Mouse (Mus musculus): ENCODE results near the gene Pitpnm3. TPM values are rescaled to one million over a fixed set of nuclear protein-coding genes. Genes with fewer than 3 reads are reported as not detected.

The Pitpnm3 gene
- polyA plus RNA-seq, 1 experiment from 2014 or later: 5.3 TPM

GRCm38 (mm10) chr11:72010940-72011722, 124.4 kb downstream of the Pitpnm3 start:
- Histone ChIP-seq H3K4me3 (replicated peaks) (no peak overlapping the region), H3K27ac (replicated peaks) (peak overlapping the region; percentile 52), H3K4me1 (peaks cover 39% of the 10 kb centered on the region), H3K36me3 (no peaks in the 10 kb centered on the region), H3K9me3 (replicated peaks) (no peaks in the 10 kb centered on the region), H3K9ac (replicated peaks) (no peak overlapping the region), H3K4me2 (peak overlapping the region; percentile 2; the same call in 1 of the 2 replicates), H3K27me3 (replicated peaks) (0 out of 2 replicates have a peak, but pooled peaks cover 4% of the 10 kb centered on the region)
- 47% methylated on average over 9 of the region's 9 CpGs for WGBS
- ATAC-seq (ENCODE audit: low FRiP score): peak; percentile 53; the same call in 1 of the 2 replicates

GRCm38 (mm10) chr11:72010367-72010766, 125.2 kb downstream of the Pitpnm3 start:
- ATAC-seq (ENCODE audit: low FRiP score): no peak
- H3K4me1 ChIP-seq: peaks cover 39% of the 10 kb centered on the region
- H3K27ac ChIP-seq (replicated peaks): peak overlapping the region; percentile 52; the same call in 1 of the 2 replicates
- H3K27me3 ChIP-seq (replicated peaks): 0 out of 2 replicates have a peak, but pooled peaks cover 4% of the 10 kb centered on the region
- H3K9ac ChIP-seq (replicated peaks): no peak overlapping the region
- H3K36me3 ChIP-seq: no peaks in the 10 kb centered on the region
- no peak overlapping the region for H3K4me2 ChIP-seq
- WGBS: 29% methylated on average over 5 of the region's 5 CpGs
- H3K4me3 ChIP-seq (replicated peaks): no peak overlapping the region
- no peaks in the 10 kb centered on the region for H3K9me3 ChIP-seq (replicated peaks)

- Histone ChIP-seq H3K9me3 (replicated peaks) (no peaks in the 10 kb centered on the region), H3K4me1 (peaks cover 25% of the 10 kb centered on the region), H3K4me3 (replicated peaks) (no peak overlapping the region), H3K36me3 (no peaks in the 10 kb centered on the region), H3K27ac (replicated peaks) (no peak overlapping the region), H3K4me2 (no peak overlapping the region), H3K27me3 (replicated peaks) (no peaks in the 10 kb centered on the region), H3K9ac (replicated peaks) (no peak overlapping the region)
- no peak for ATAC-seq (ENCODE audit: low FRiP score)
- 91% methylated on average over 6 of the region's 6 CpGs for WGBS
Observed at GRCm38 (mm10) chr11:72005547-72005946, 130.0 kb downstream of the Pitpnm3 start.

- Histone ChIP-seq H3K4me1 (peaks cover 13% of the 10 kb centered on the region; the same call in 1 of the 2 replicates), H3K27me3 (replicated peaks) (no peaks in the 10 kb centered on the region), H3K36me3 (no peaks in the 10 kb centered on the region), H3K27ac (replicated peaks) (no peak overlapping the region), H3K4me2 (no peak overlapping the region), H3K4me3 (replicated peaks) (no peak overlapping the region), H3K9ac (replicated peaks) (no peak overlapping the region), H3K9me3 (replicated peaks) (no peaks in the 10 kb centered on the region)
- no peak for ATAC-seq (ENCODE audit: low FRiP score)
- WGBS: 39% methylated on average over 9 of the region's 9 CpGs
Observed at GRCm38 (mm10) chr11:72003171-72003570, 132.4 kb downstream of the Pitpnm3 start.

GRCm38 (mm10) chr11:72002138-72002853, 133.3 kb downstream of the Pitpnm3 start:
- WGBS: 48% methylated on average over 13 of the region's 13 CpGs
- H3K4me2 ChIP-seq: no peak overlapping the region
- no peak overlapping the region for H3K9ac ChIP-seq (replicated peaks)
- peaks cover 10% of the 10 kb centered on the region; the same call in 1 of the 2 replicates for H3K4me1 ChIP-seq
- no peaks in the 10 kb centered on the region for H3K27me3 ChIP-seq (replicated peaks)
- H3K36me3 ChIP-seq: no peaks in the 10 kb centered on the region
- H3K4me3 ChIP-seq (replicated peaks): no peak overlapping the region
- ATAC-seq (ENCODE audit: low FRiP score): no peak
- H3K9me3 ChIP-seq (replicated peaks): no peaks in the 10 kb centered on the region
- no peak overlapping the region for H3K27ac ChIP-seq (replicated peaks)

- WGBS: 92% methylated on average over 6 of the region's 6 CpGs
- no peaks in the 10 kb centered on the region for H3K36me3 ChIP-seq
- H3K27ac ChIP-seq (replicated peaks): no peak overlapping the region
- H3K9ac ChIP-seq (replicated peaks): no peak overlapping the region
- H3K4me1 ChIP-seq: peaks cover 26% of the 10 kb centered on the region
- no peaks in the 10 kb centered on the region for H3K27me3 ChIP-seq (replicated peaks)
- no peak for ATAC-seq (ENCODE audit: low FRiP score)
- H3K4me2 ChIP-seq: no peak overlapping the region
- H3K4me3 ChIP-seq (replicated peaks): no peak overlapping the region
- no peaks in the 10 kb centered on the region for H3K9me3 ChIP-seq (replicated peaks)
Observed at GRCm38 (mm10) chr11:72000194-72000593, 135.4 kb downstream of the Pitpnm3 start.

Other genes with a start within 250 kb of the Pitpnm3 start
- gene Aipl1, start 98.3 kb downstream of the Pitpnm3 start, polyA plus RNA-seq (2015; fragmentation: Nextera tagmentation; extraction: Ambion mirVana): 0.36 and 0.41 TPM in 2 replicates
- 19.1 and 33.3 TPM in 2 replicates for gene Pimreg, start 93.7 kb downstream of the Pitpnm3 start, polyA plus RNA-seq (2015; fragmentation: Nextera tagmentation; extraction: Ambion mirVana)
- gene Gm43951, start 71.1 kb upstream of the Pitpnm3 start, polyA plus RNA-seq (2015; fragmentation: Nextera tagmentation; extraction: Ambion mirVana): 1.00 and 1.4 TPM in 2 replicates
- 15.7 and 16.4 TPM in 2 replicates for gene 4933427D14Rik, start 71.7 kb upstream of the Pitpnm3 start, polyA plus RNA-seq (2015; fragmentation: Nextera tagmentation; extraction: Ambion mirVana)
- gene Txndc17, start 71.8 kb upstream of the Pitpnm3 start, polyA plus RNA-seq (2015; fragmentation: Nextera tagmentation; extraction: Ambion mirVana): 162 and 174 TPM in 2 replicates
- gene Med31, start 79.8 kb upstream of the Pitpnm3 start, polyA plus RNA-seq (2015; fragmentation: Nextera tagmentation; extraction: Ambion mirVana): 49.5 and 55.3 TPM in 2 replicates
- gene Slc13a5, start 131.4 kb upstream of the Pitpnm3 start, polyA plus RNA-seq (2015; fragmentation: Nextera tagmentation; extraction: Ambion mirVana): 1.8 TPM in 2 replicates
- gene Xaf1, start 165.9 kb upstream of the Pitpnm3 start, polyA plus RNA-seq (2015; fragmentation: Nextera tagmentation; extraction: Ambion mirVana): 3.0 and 10.6 TPM in 2 replicates
- gene Fbxo39, start 178.7 kb upstream of the Pitpnm3 start, polyA plus RNA-seq (2015; fragmentation: Nextera tagmentation; extraction: Ambion mirVana): not detected in 2 replicates
- gene Tekt1, start 226.7 kb upstream of the Pitpnm3 start, polyA plus RNA-seq (2015; fragmentation: Nextera tagmentation; extraction: Ambion mirVana): 4.6 and 5.9 TPM in 2 replicates